Mouse (Mus musculus): ENCODE data around the gene Piezo1. TPM values are rescaled to one million over a fixed set of nuclear protein-coding genes. Genes with fewer than 3 reads are reported as not detected.

Piezo1 gene
- polyA plus RNA-seq, 1 experiment: 6.8 TPM

- Histone ChIP-seq H3K4me3 (ENCODE audit: control insufficient read depth, low read depth, low read length) (no peak overlapping the region), H3K27ac (ENCODE audit: control insufficient read depth, insufficient read depth, low read depth, low read length) (no peak overlapping the region), H3K27me3 (ENCODE audit: control insufficient read depth, insufficient read depth, low read length) (no peaks in the 10 kb centered on the region), H3K4me1 (ENCODE audit: control insufficient read depth, insufficient read depth, low read length) (peaks cover 9% of the 10 kb centered on the region), H3K36me3 (ENCODE audit: control insufficient read depth, insufficient read depth, low read length) (no peaks in the 10 kb centered on the region)
- TF ChIP-seq POLR2A (IDR thresholded peaks at IDR 0.05; ENCODE audit: control insufficient read depth, low read depth, low read length): no peak
- no peak; the same call in 1 of the 2 replicates for TF ChIP-seq CTCF (IDR thresholded peaks at IDR 0.05; ENCODE audit: control insufficient read depth, insufficient read depth, insufficient replicate concordance, low read depth, low read length)
Observed at GRCm38 (mm10) chr8:122445203-122445602, 105.9 kb downstream of the Piezo1 start.

DNA sequence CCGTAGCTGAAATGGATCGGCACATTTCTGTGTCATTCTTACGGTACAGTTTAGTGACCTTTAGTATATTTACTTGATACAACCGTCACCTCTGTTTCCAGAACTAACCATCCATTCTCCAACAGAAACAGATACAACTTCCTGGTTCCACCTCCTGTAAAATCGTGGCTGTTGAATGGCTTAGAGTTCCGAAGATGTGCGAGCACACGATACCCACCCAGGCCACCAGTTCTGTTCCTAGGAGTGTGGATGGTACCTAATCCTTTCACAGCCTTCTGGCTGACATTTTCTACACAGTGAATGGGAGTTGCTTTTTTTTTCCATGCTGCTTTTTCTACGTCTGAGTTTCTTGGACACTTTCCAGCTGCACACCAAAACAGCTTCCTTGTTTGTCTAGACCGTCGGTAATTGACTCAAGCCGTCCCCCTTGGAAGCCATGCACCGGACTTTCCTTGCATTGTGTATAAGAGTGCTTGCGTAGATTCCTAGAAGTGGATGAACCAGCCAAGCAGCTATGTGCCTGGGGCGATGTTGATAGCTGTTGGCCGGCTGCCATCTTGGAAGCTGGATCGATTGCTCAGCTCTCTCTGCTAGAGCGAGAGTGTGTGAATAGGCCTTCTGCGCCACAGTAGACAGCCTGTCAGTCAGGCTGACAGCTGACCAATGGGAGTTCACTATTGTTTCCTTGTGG, 106.9 kb downstream of the Piezo1 start:
- Histone ChIP-seq H3K27ac (ENCODE audit: control insufficient read depth, insufficient read depth, low read depth, low read length) (peak overlapping the region; percentile 56; the same call in 1 of the 2 replicates), H3K4me1 (ENCODE audit: control insufficient read depth, insufficient read depth, low read length) (peaks cover 9% of the 10 kb centered on the region), H3K27me3 (ENCODE audit: control insufficient read depth, insufficient read depth, low read length) (no peaks in the 10 kb centered on the region), H3K36me3 (ENCODE audit: control insufficient read depth, insufficient read depth, low read length) (no peaks in the 10 kb centered on the region), H3K4me3 (ENCODE audit: control insufficient read depth, low read depth, low read length) (peak overlapping the region; percentile 81)
- TF ChIP-seq CTCF (IDR thresholded peaks at IDR 0.05; ENCODE audit: control insufficient read depth, insufficient read depth, insufficient replicate concordance, low read depth, low read length): no peak
- TF ChIP-seq POLR2A (IDR thresholded peaks at IDR 0.05; ENCODE audit: control insufficient read depth, low read depth, low read length): no peak

GRCm38 (mm10) chr8:122443262-122444006, 107.7 kb downstream of the Piezo1 start, which contains the start of gene Mvd:
Mvd (minus strand) TSS chr8:122443422.
- peak within 1 kb of the TSS; percentile 81 for H3K4me3 ChIP-seq (ENCODE audit: control insufficient read depth, low read depth, low read length)
- peak; percentile 51; the same call in 1 of the 2 replicates for TF ChIP-seq CTCF (IDR thresholded peaks at IDR 0.05; ENCODE audit: control insufficient read depth, insufficient read depth, insufficient replicate concordance, low read depth, low read length)
- TF ChIP-seq POLR2A (IDR thresholded peaks at IDR 0.05; ENCODE audit: control insufficient read depth, low read depth, low read length): peak; percentile 66
- peak within 1 kb of the TSS; percentile 80 for H3K27ac ChIP-seq (ENCODE audit: control insufficient read depth, insufficient read depth, low read depth, low read length)
- no peaks in the 10 kb centered on the region for H3K36me3 ChIP-seq (ENCODE audit: control insufficient read depth, insufficient read depth, low read length)
- peaks cover 9% of the 10 kb centered on the region for H3K4me1 ChIP-seq (ENCODE audit: control insufficient read depth, insufficient read depth, low read length)
- no peaks in the 10 kb centered on the region for H3K27me3 ChIP-seq (ENCODE audit: control insufficient read depth, insufficient read depth, low read length)

GRCm38 (mm10) chr8:122442781-122443180, 108.3 kb downstream of the Piezo1 start:
- Histone ChIP-seq H3K4me1 (ENCODE audit: control insufficient read depth, insufficient read depth, low read length) (peaks cover 9% of the 10 kb centered on the region), H3K27ac (ENCODE audit: control insufficient read depth, insufficient read depth, low read depth, low read length) (peak overlapping the region; percentile 51; the same call in 1 of the 2 replicates), H3K36me3 (ENCODE audit: control insufficient read depth, insufficient read depth, low read length) (no peaks in the 10 kb centered on the region), H3K27me3 (ENCODE audit: control insufficient read depth, insufficient read depth, low read length) (no peaks in the 10 kb centered on the region), H3K4me3 (ENCODE audit: control insufficient read depth, low read depth, low read length) (peak overlapping the region; percentile 81)
- TF ChIP-seq CTCF (IDR thresholded peaks at IDR 0.05; ENCODE audit: control insufficient read depth, insufficient read depth, insufficient replicate concordance, low read depth, low read length) (no peak), POLR2A (IDR thresholded peaks at IDR 0.05; ENCODE audit: control insufficient read depth, low read depth, low read length) (no peak)

DNA sequence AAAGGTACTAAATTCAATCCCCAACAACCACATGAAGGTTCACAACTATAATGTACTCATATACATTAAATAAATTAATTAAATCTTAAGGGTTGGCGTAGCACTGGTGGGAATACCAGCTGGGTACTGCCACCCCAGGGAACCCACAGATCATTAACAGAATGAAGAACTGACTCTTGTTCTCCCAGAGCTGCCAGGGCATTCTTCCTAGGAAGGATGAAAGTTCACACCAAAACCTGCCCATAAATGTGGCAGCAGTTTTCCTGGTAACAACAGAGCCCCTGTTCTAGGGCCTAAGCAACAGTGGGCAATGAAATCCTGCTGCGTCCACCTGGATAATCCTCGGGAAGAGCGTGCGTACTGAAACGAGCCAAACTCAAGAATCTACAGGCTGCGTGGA, 108.8 kb downstream of the Piezo1 start:
- Histone ChIP-seq H3K27me3 (ENCODE audit: control insufficient read depth, insufficient read depth, low read length) (no peaks in the 10 kb centered on the region), H3K4me3 (ENCODE audit: control insufficient read depth, low read depth, low read length) (peak overlapping the region; percentile 81; the same call in 1 of the 2 replicates), H3K36me3 (ENCODE audit: control insufficient read depth, insufficient read depth, low read length) (no peaks in the 10 kb centered on the region), H3K27ac (ENCODE audit: control insufficient read depth, insufficient read depth, low read depth, low read length) (no peak overlapping the region), H3K4me1 (ENCODE audit: control insufficient read depth, insufficient read depth, low read length) (peaks cover 9% of the 10 kb centered on the region)
- TF ChIP-seq CTCF (IDR thresholded peaks at IDR 0.05; ENCODE audit: control insufficient read depth, insufficient read depth, insufficient replicate concordance, low read depth, low read length): no peak
- no peak for TF ChIP-seq POLR2A (IDR thresholded peaks at IDR 0.05; ENCODE audit: control insufficient read depth, low read depth, low read length)

GRCm38 (mm10) chr8:122441326-122441725, 109.8 kb downstream of the Piezo1 start:
- H3K4me1 ChIP-seq (ENCODE audit: control insufficient read depth, insufficient read depth, low read length): peaks cover 9% of the 10 kb centered on the region
- no peak for TF ChIP-seq POLR2A (IDR thresholded peaks at IDR 0.05; ENCODE audit: control insufficient read depth, low read depth, low read length)
- no peak for TF ChIP-seq CTCF (IDR thresholded peaks at IDR 0.05; ENCODE audit: control insufficient read depth, insufficient read depth, insufficient replicate concordance, low read depth, low read length)
- H3K27me3 ChIP-seq (ENCODE audit: control insufficient read depth, insufficient read depth, low read length): no peaks in the 10 kb centered on the region
- H3K27ac ChIP-seq (ENCODE audit: control insufficient read depth, insufficient read depth, low read depth, low read length): no peak overlapping the region
- H3K4me3 ChIP-seq (ENCODE audit: control insufficient read depth, low read depth, low read length): no peak overlapping the region
- H3K36me3 ChIP-seq (ENCODE audit: control insufficient read depth, insufficient read depth, low read length): no peaks in the 10 kb centered on the region

- Histone ChIP-seq H3K27me3 (ENCODE audit: control insufficient read depth, insufficient read depth, low read length) (no peaks in the 10 kb centered on the region), H3K4me1 (ENCODE audit: control insufficient read depth, insufficient read depth, low read length) (peaks cover 8% of the 10 kb centered on the region), H3K36me3 (ENCODE audit: control insufficient read depth, insufficient read depth, low read length) (no peaks in the 10 kb centered on the region), H3K27ac (ENCODE audit: control insufficient read depth, insufficient read depth, low read depth, low read length) (no peak overlapping the region), H3K4me3 (ENCODE audit: control insufficient read depth, low read depth, low read length) (no peak overlapping the region)
- TF ChIP-seq CTCF (IDR thresholded peaks at IDR 0.05; ENCODE audit: control insufficient read depth, insufficient read depth, insufficient replicate concordance, low read depth, low read length) (no peak), POLR2A (IDR thresholded peaks at IDR 0.05; ENCODE audit: control insufficient read depth, low read depth, low read length) (no peak)
Observed at GRCm38 (mm10) chr8:122439336-122439735, 111.8 kb downstream of the Piezo1 start.

Measured in testis, adult 2 months (tissue).